In genomic region chr8:92847299-92847698, GRCm38 (mm10) we compare ENCODE assay signal across 8 mouse cellular contexts. TPM values are rescaled to one million over a fixed set of nuclear protein-coding genes. Genes with fewer than 3 reads are reported as not detected.
DNase-seq lines count a peak whose midpoint lies in the region; ATAC-seq and TF ChIP-seq lines count a peak whose summit lies in the region.

No protein-coding gene starts in this region.

- no peak overlapping the region for H3K9ac ChIP-seq in heart, embryonic 11.5 days (ENCODE audit: low read depth, low read length)
- 0 out of 2 replicates have a peak overlapping the region, but pooled peaks have one; percentile 19 for H3K9ac ChIP-seq in hindbrain, postnatal 0 days (replicated peaks; ENCODE audit: low read length)

- intact Hi-C loops in heart, postnatal 36 days (cut with DNase I) = no loop called here

- H3K27ac ChIP-seq in heart, embryonic 11.5 days (ENCODE audit: low read depth, low read length) = peak overlapping the region; percentile 82
- H3K27ac ChIP-seq in embryonic facial prominence, embryonic 10.5 days (replicated peaks) = peak overlapping the region; percentile 40; the same call in 1 of the 2 replicates
- H3K27ac ChIP-seq in hindbrain, postnatal 0 days = no peak overlapping the region

- WGBS in heart, embryonic 11.5 days (ENCODE audit: insufficient replicate concordance) = 32% methylated on average over 9 of the region's 9 CpGs
- 54% methylated on average over 9 of the region's 9 CpGs for WGBS in embryonic facial prominence, embryonic 10.5 days
- WGBS in hindbrain, postnatal 0 days = 24% methylated on average over 9 of the region's 9 CpGs

- H3K9me3 ChIP-seq in heart, embryonic 11.5 days (replicated peaks; ENCODE audit: control insufficient read depth, low read length) = no peaks in the 10 kb centered on the region
- no peaks in the 10 kb centered on the region for H3K9me3 ChIP-seq in embryonic facial prominence, embryonic 10.5 days
- H3K9me3 ChIP-seq in hindbrain, postnatal 0 days (ENCODE audit: low read length) = no peaks in the 10 kb centered on the region

- DNase-seq in heart, postnatal 36 days = no peak
- peak; percentile 40 for DNase-seq in embryonic facial prominence, embryonic 10.5 days (ENCODE audit: low spot score)
- DNase-seq in hindbrain, postnatal 0 days (ENCODE audit: low spot score) = no peak
- no peak for DNase-seq in right cerebral cortex, postnatal 36 days (ENCODE audit: low spot score in 2 of 2)
- no peak for DNase-seq in c-Kit-positive CD71-positive TER-119-positive erythroid progenitor cells, embryonic 14.5 days (ENCODE audit: low spot score)
- DNase-seq in MN1 (ENCODE audit: low spot score) = no peak

- peak overlapping the region; percentile 46 for H3K4me2 ChIP-seq in heart, embryonic 11.5 days
- H3K4me2 ChIP-seq in hindbrain, postnatal 0 days (ENCODE audit: low read depth, low read length) = 0 out of 2 replicates have a peak overlapping the region, but pooled peaks have one; percentile 21

- ATAC-seq in heart, embryonic 11.5 days (replicated peaks; ENCODE audit: insufficient number of reproducible peaks, low FRiP score, low TSS enrichment) = peak; percentile 50; the same call in 1 of the 2 replicates
- ATAC-seq in hindbrain, postnatal 0 days = 0 out of 2 replicates have a peak, but pooled peaks have one; percentile 46
- peak; percentile 28; the same call in 1 of the 2 replicates for ATAC-seq in megakaryocyte, adult 5-6 weeks (ENCODE audit: poor library complexity, severe bottlenecking)

- H3K4me3 ChIP-seq in heart, embryonic 11.5 days (ENCODE audit: low read depth, low read length) = no peak overlapping the region
- no peak overlapping the region for H3K4me3 ChIP-seq in embryonic facial prominence, embryonic 10.5 days
- no peak overlapping the region for H3K4me3 ChIP-seq in hindbrain, postnatal 0 days (ENCODE audit: low read length)

- no peak for TF ChIP-seq CTCF in hindbrain, postnatal 0 days (IDR thresholded peaks at IDR 0.05; ENCODE audit: low read depth)

- no peaks in the 10 kb centered on the region for H3K27me3 ChIP-seq in heart, embryonic 11.5 days (ENCODE audit: control insufficient read depth, insufficient read depth, low read length)
- no peaks in the 10 kb centered on the region for H3K27me3 ChIP-seq in embryonic facial prominence, embryonic 10.5 days (replicated peaks; ENCODE audit: low read depth, poor library complexity, severe bottlenecking)
- no peaks in the 10 kb centered on the region; the same call in 1 of the 2 replicates for H3K27me3 ChIP-seq in hindbrain, postnatal 0 days (ENCODE audit: insufficient read depth, low read length)

- H3K36me3 ChIP-seq in heart, embryonic 11.5 days (ENCODE audit: control insufficient read depth, insufficient read depth, low read length) = peaks cover 8% of the 10 kb centered on the region
- H3K36me3 ChIP-seq in embryonic facial prominence, embryonic 10.5 days (replicated peaks) = peaks cover 97% of the 10 kb centered on the region
- H3K36me3 ChIP-seq in hindbrain, postnatal 0 days (ENCODE audit: insufficient read depth, low read length) = no peaks in the 10 kb centered on the region

- H3K4me1 ChIP-seq in heart, embryonic 11.5 days (ENCODE audit: control insufficient read depth, insufficient read depth, low read length) = peaks cover 21% of the 10 kb centered on the region
- peaks cover 41% of the 10 kb centered on the region for H3K4me1 ChIP-seq in embryonic facial prominence, embryonic 10.5 days
- peaks cover 23% of the 10 kb centered on the region for H3K4me1 ChIP-seq in hindbrain, postnatal 0 days (ENCODE audit: insufficient read depth, low read length)

RNA-seq across cellular contexts. Expression of gene Lpcat2, which starts 7.8 kb away (rescaled TPM):
- 2.0 and 2.5 TPM in 2 replicates for polyA plus RNA-seq in heart, embryonic 11.5 days (2014; fragmentation: Nextera tagmentation; extraction: Ambion mirVana)
- 1 to 10 TPM; 1.2 to 1.6 TPM for total RNA-seq in heart, postnatal 36 days (2021)
- polyA plus RNA-seq in embryonic facial prominence, embryonic 10.5 days (2016; fragmentation: Nextera tagmentation; extraction: Ambion mirVana) = 3.1 and 4.3 TPM in 2 replicates
- 6.2 and 10.9 TPM in 2 replicates for total RNA-seq in hindbrain, postnatal 0 days (2014; rRNA removed)
- polyA plus RNA-seq in hindbrain, postnatal 0 days (2015; fragmentation: Nextera tagmentation; extraction: Ambion mirVana) = 12.7 and 12.8 TPM in 2 replicates
- 37.9 and 43.7 TPM in 2 replicates for total RNA-seq in megakaryocyte, adult 5-6 weeks (2015)
- 32.1 and 39.6 TPM in 2 replicates for total RNA-seq in megakaryocyte, adult 5-6 weeks (2017)

RNA-seq across cellular contexts. Expression of gene Mmp2, which starts 20.2 kb away (rescaled TPM):
- 107 TPM in 2 replicates for polyA plus RNA-seq in heart, embryonic 11.5 days (2014; fragmentation: Nextera tagmentation; extraction: Ambion mirVana)
- 10 to 100 TPM; 86.1 to 91.7 TPM for total RNA-seq in heart, postnatal 36 days (2021)
- polyA plus RNA-seq in embryonic facial prominence, embryonic 10.5 days (2016; fragmentation: Nextera tagmentation; extraction: Ambion mirVana) = 103 and 120 TPM in 2 replicates
- 12.7 and 16.9 TPM in 2 replicates for total RNA-seq in hindbrain, postnatal 0 days (2014; rRNA removed)
- polyA plus RNA-seq in hindbrain, postnatal 0 days (2015; fragmentation: Nextera tagmentation; extraction: Ambion mirVana) = 13.0 and 16.1 TPM in 2 replicates
- not detected in 2 replicates for total RNA-seq in megakaryocyte, adult 5-6 weeks (2015)
- total RNA-seq in megakaryocyte, adult 5-6 weeks (2017) = not detected in 2 replicates

RNA-seq across cellular contexts. Expression of gene Capns2, which starts 53.9 kb away (rescaled TPM):
- polyA plus RNA-seq in heart, embryonic 11.5 days (2014; fragmentation: Nextera tagmentation; extraction: Ambion mirVana) = 0.23 and 0.47 TPM in 2 replicates
- not detected for total RNA-seq in heart, postnatal 36 days (2021)
- polyA plus RNA-seq in embryonic facial prominence, embryonic 10.5 days (2016; fragmentation: Nextera tagmentation; extraction: Ambion mirVana) = 0.25 TPM in 1 of 2 replicates, not detected in the other
- total RNA-seq in hindbrain, postnatal 0 days (2014; rRNA removed) = 0.68 TPM in 1 of 2 replicates, not detected in the other
- not detected in 2 replicates for polyA plus RNA-seq in hindbrain, postnatal 0 days (2015; fragmentation: Nextera tagmentation; extraction: Ambion mirVana)
- 1.1 and 1.6 TPM in 2 replicates for total RNA-seq in megakaryocyte, adult 5-6 weeks (2015)
- total RNA-seq in megakaryocyte, adult 5-6 weeks (2017) = 1.5 and 2.0 TPM in 2 replicates

Comparison
In these comparisons a context has a peak if more than half of its experiments do, and no peak if none do; other contexts are left out.
1. RNA of gene Mmp2, which starts 20.2 kb away (total RNA-seq): 86.1 to 91.7 TPM in heart, postnatal 36 days and 12.7 to 16.9 TPM in hindbrain, postnatal 0 days; not detected in megakaryocyte, adult 5-6 weeks; every median in the first group is over 10 times any median in the second.
2. Peak in every context shown above with its lines, with median percentiles within 50 percentile points of each other: ATAC-seq.